Mouse (Mus musculus) forebrain, embryonic 16.5 days (tissue): ENCODE measurements around the gene Sec24c. TPM values are rescaled to one million over a fixed set of nuclear protein-coding genes. Genes with fewer than 3 reads are reported as not detected.

ENCODE experiments used
- ATAC-seq: fragments of 200-750 bp; cut with Nextera tagmentation; 2 replicates; pipeline ENCODE4 v1.8.0; 2017; ENCODE audit warnings: mild to moderate bottlenecking, moderate library complexity
- H3K27ac ChIP-seq: fragments of 300-500 bp; sonication (generic); 2 replicates; pipeline ENCODE4 v1.5.1; 2014; ENCODE audit warnings: low read length, control low read depth
- H3K27me3 ChIP-seq: fragments of 300-500 bp; sonication (generic); replicated peaks from 2 replicates; pipeline ENCODE4 v1.6.1; 2014; ENCODE audit warnings: low read length; ENCODE audit not compliant: control insufficient read depth, insufficient read depth
- H3K36me3 ChIP-seq: fragments of 300-500 bp; sonication (generic); 2 replicates; pipeline ENCODE4 v1.6.1; 2014; ENCODE audit not compliant: control insufficient read depth, insufficient read depth
- H3K4me1 ChIP-seq: fragments of 300-500 bp; sonication (generic); replicated peaks from 2 replicates; pipeline ENCODE4 v1.6.1; 2014; ENCODE audit warnings: low read length; ENCODE audit not compliant: control insufficient read depth, insufficient read depth
- H3K4me2 ChIP-seq: fragments of 300-500 bp; sonication (generic); 2 replicates; pipeline ENCODE4 v1.6.1; 2014; ENCODE audit warnings: mild to moderate bottlenecking, low read length, control low read depth
- H3K4me3 ChIP-seq: fragments of 300-500 bp; sonication (generic); replicated peaks from 2 replicates; pipeline ENCODE4 v1.5.1; 2014; ENCODE audit warnings: mild to moderate bottlenecking, low read length, control low read depth
- H3K9ac ChIP-seq: fragments of 300-500 bp; sonication (generic); replicated peaks from 2 replicates; pipeline ENCODE4 v1.6.1; 2014; ENCODE audit warnings: low read depth, low read length, control low read depth
- H3K9me3 ChIP-seq: fragments of 300-500 bp; sonication (generic); 2 replicates; pipeline ENCODE4 v1.6.1; 2016; ENCODE audit warnings: low read length; ENCODE audit not compliant: control insufficient read depth
- WGBS: fragments of 180-500 bp; shearing (Covaris S2); extraction: QIAGEN DNeasy Blood & Tissue Kit; methylation state at CpG from one replicate; pipeline ENCODE4 v1.1.7; 2014; 5-methylcytosine and 5-hydroxymethylcytosine counted together
- polyA plus RNA-seq: library from polyadenylated mRNA; unstranded; fragments of >200 nt; fragmentation: Nextera tagmentation; extraction: Ambion mirVana; gene quantifications from 2 replicates; pipeline ENCODE4 v1.2.1, GENCODE M21; 2015

The Sec24c gene
- polyA plus RNA-seq, 1 experiment from 2014 or later = 101 TPM

GRCm38 (mm10) chr14:20693589-20694101 lies 19.5 kb downstream of the Sec24c start:
- Histone ChIP-seq H3K9me3 (no peaks in the 10 kb centered on the region), H3K27ac (no peak overlapping the region), H3K4me3 (no peak overlapping the region), H3K36me3 (peaks cover 30% of the 10 kb centered on the region), H3K9ac (no peak overlapping the region), H3K4me1 (peaks cover 36% of the 10 kb centered on the region), H3K4me2 (no peak overlapping the region), H3K27me3 (no peaks in the 10 kb centered on the region)
- WGBS = 94% methylated on average over 10 of the region's 10 CpGs
- ATAC-seq = no peak

- H3K36me3 ChIP-seq = peaks cover 25% of the 10 kb centered on the region
- ATAC-seq = no peak; the same call in 1 of the 2 replicates
- 51% methylated on average over 13 of the region's 13 CpGs for WGBS
Observed at GRCm38 (mm10) chr14:20694185-20694883, 20.2 kb downstream of the Sec24c start.

GRCm38 (mm10) chr14:20694884-20695760 lies 21.0 kb downstream of the Sec24c start, which contains the start of gene Fut11:
TSS of gene Fut11 (plus strand) at chr14:20694968.
- ATAC-seq = peak; percentile 91
- peak within 1 kb of the TSS; percentile 95 for H3K9ac ChIP-seq
- peaks cover 20% of the 10 kb centered on the region for H3K36me3 ChIP-seq
- no peaks in the 10 kb centered on the region for H3K9me3 ChIP-seq
- H3K27me3 ChIP-seq = no peaks in the 10 kb centered on the region
- peak within 1 kb of the TSS; percentile 98 for H3K27ac ChIP-seq
- peaks cover 48% of the 10 kb centered on the region for H3K4me1 ChIP-seq
- WGBS = under 1% methylated on average over 106 of the region's 111 CpGs
- peak within 1 kb of the TSS; percentile 97 for H3K4me3 ChIP-seq
- H3K4me2 ChIP-seq = peak within 1 kb of the TSS; percentile 81

More at GRCm38 (mm10) chr14:20694185-20694883, 20.2 kb downstream of the Sec24c start:
- peaks cover 41% of the 10 kb centered on the region for H3K4me1 ChIP-seq
- H3K4me3 ChIP-seq = peak overlapping the region; percentile 97
- H3K9me3 ChIP-seq = no peaks in the 10 kb centered on the region
- H3K4me2 ChIP-seq = peak overlapping the region; percentile 81
- peak overlapping the region; percentile 95 for H3K9ac ChIP-seq
- H3K27ac ChIP-seq = peak overlapping the region; percentile 98
- no peaks in the 10 kb centered on the region for H3K27me3 ChIP-seq

DNA sequence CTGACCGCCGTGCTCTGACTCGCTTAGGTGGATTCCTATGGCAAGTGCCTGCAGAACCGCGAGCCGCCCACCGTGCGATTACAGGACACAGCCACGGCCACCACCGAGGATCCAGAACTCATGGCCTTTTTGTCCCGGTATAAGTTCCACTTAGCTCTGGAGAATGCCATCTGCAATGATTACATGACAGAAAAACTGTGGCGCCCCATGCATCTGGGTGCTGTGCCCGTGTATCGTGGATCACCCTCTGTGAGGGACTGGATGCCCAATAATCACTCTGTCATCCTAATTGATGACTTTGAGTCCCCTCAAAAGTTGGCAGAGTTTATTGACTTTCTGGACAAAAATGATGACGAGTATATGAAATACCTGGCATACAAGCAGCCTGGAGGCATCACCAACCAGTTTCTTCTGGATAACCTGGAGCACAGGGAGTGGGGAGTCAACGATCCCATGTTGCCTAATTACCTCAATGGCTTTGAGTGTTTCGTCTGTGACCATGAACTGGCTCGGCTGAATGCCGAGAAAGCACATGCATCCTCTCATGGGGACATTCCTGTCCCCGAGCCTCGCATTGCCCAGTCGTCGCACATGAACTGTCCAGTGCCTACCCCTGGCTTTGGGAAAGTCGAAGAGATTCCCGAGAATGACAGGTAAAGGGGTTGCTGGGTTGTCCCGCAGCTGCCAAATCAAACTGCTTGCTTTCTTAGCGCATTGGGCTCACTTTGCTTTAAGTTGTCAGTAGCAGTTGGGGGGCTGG lies 21.8 kb downstream of the Sec24c start:
- peak overlapping the region; percentile 95 for H3K9ac ChIP-seq
- H3K4me1 ChIP-seq = peaks cover 52% of the 10 kb centered on the region
- H3K9me3 ChIP-seq = no peaks in the 10 kb centered on the region
- peak overlapping the region; percentile 97 for H3K4me3 ChIP-seq
- no peaks in the 10 kb centered on the region for H3K27me3 ChIP-seq
- H3K36me3 ChIP-seq = peaks cover 20% of the 10 kb centered on the region
- 14% methylated on average over 27 of the region's 27 CpGs for WGBS
- peak overlapping the region; percentile 98 for H3K27ac ChIP-seq
- 0 out of 2 replicates have a peak, but pooled peaks have one; percentile 0 for ATAC-seq
- peak overlapping the region; percentile 81 for H3K4me2 ChIP-seq

- 12% methylated on average over 1 of the region's 1 CpGs for WGBS
- Histone ChIP-seq H3K27me3 (no peaks in the 10 kb centered on the region), H3K27ac (no peak overlapping the region), H3K9ac (peak overlapping the region; percentile 22), H3K36me3 (peaks cover 12% of the 10 kb centered on the region), H3K9me3 (no peaks in the 10 kb centered on the region), H3K4me1 (peaks cover 62% of the 10 kb centered on the region), H3K4me3 (peak overlapping the region; percentile 97), H3K4me2 (peak overlapping the region; percentile 81)
- no peak; the same call in 1 of the 2 replicates for ATAC-seq
Observed at GRCm38 (mm10) chr14:20696986-20697385, 22.9 kb downstream of the Sec24c start.

DNA sequence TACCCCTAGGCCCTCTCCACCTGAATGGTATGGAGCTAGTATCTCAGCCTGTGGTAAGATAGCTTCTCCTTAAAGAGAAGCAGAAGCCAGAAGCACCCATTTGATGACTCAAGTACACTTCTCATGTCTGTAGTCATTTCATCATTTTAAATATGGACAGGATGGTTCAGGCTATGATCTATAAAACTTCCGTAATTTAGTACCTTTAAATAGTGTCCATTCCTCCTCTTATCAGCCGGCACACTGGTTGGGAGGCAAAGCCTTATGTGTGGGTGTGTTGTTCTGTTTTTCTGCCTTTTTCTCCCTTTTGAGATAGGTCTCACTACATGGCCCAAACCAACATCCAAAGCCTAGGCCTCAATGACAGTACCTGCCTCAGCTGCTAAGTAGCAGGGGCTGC lies 24.4 kb downstream of the Sec24c start:
- no peak overlapping the region; the same call in 1 of the 2 replicates for H3K9ac ChIP-seq

DNA sequence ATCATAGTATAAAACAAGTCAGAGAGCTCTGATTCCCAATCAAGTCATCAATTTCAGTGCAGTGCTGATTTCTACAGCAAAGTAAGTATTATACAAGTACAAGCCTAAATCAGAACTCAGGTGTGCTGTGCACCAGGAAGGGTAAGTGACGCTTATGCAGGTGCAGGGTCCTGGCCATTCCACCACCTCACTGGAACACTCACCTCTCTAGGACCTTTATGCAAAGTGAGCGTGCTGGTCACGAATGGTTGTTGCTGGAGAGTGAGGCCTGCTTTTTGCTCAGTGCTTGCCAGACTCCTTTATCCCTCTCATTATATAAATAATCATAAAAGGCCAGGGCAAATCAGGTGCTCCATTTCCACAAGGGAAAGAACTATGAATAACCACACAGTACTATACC lies 26.3 kb downstream of the Sec24c start:
- 90% methylated on average over 3 of the region's 3 CpGs for WGBS
- no peak overlapping the region for H3K4me3 ChIP-seq
- H3K4me1 ChIP-seq = peaks cover 63% of the 10 kb centered on the region
- no peak overlapping the region for H3K27ac ChIP-seq
- no peak overlapping the region for H3K4me2 ChIP-seq
- no peaks in the 10 kb centered on the region for H3K36me3 ChIP-seq
- H3K9me3 ChIP-seq = no peaks in the 10 kb centered on the region
- no peak overlapping the region for H3K9ac ChIP-seq
- ATAC-seq = no peak
- no peaks in the 10 kb centered on the region for H3K27me3 ChIP-seq

More for the DNA sequence above, 24.4 kb downstream of the Sec24c start:
- H3K4me1 ChIP-seq = peaks cover 66% of the 10 kb centered on the region
- WGBS = 84% methylated on average over 2 of the region's 2 CpGs
- H3K27me3 ChIP-seq = no peaks in the 10 kb centered on the region
- H3K27ac ChIP-seq = no peak overlapping the region
- no peaks in the 10 kb centered on the region for H3K9me3 ChIP-seq
- peaks cover 4% of the 10 kb centered on the region for H3K36me3 ChIP-seq
- H3K4me3 ChIP-seq = no peak overlapping the region
- H3K4me2 ChIP-seq = peak overlapping the region; percentile 81; the same call in 1 of the 2 replicates
- no peak for ATAC-seq

GRCm38 (mm10) chr14:20701554-20701953 lies 27.4 kb downstream of the Sec24c start:
- Histone ChIP-seq H3K4me1 (peaks cover 54% of the 10 kb centered on the region), H3K4me3 (peak overlapping the region; percentile 82; the same call in 1 of the 2 replicates), H3K27ac (no peak overlapping the region), H3K36me3 (no peaks in the 10 kb centered on the region), H3K27me3 (no peaks in the 10 kb centered on the region), H3K9ac (no peak overlapping the region; the same call in 1 of the 2 replicates), H3K9me3 (no peaks in the 10 kb centered on the region), H3K4me2 (peak overlapping the region; percentile 64)
- WGBS = 73% methylated on average over 8 of the region's 8 CpGs
- no peak for ATAC-seq
